Mouse (Mus musculus): ENCODE measurements at regions not wholly inside any gene's neighbourhood (a gene's known extent, or its start where the extent isn't known, plus 50 kb on each side); places are given as distances from the start of the nearest gene placed in this dataset.

- TF ChIP-seq CTCF (IDR thresholded peaks at IDR 0.05; ENCODE audit: insufficient read depth, low read length) (no peak), POLR2A (IDR thresholded peaks at IDR 0.05; ENCODE audit: borderline replicate concordance, extremely low read depth, low read depth, low read length) (no peak)
Measured at GRCm38 (mm10) chr10:21498143-21498542, 94.8 kb upstream of the 1700020N01Rik start.

Measured in lung, adult 2 months (tissue).